Mouse (Mus musculus): ENCODE measurements around the gene Duoxa1.

DNA sequence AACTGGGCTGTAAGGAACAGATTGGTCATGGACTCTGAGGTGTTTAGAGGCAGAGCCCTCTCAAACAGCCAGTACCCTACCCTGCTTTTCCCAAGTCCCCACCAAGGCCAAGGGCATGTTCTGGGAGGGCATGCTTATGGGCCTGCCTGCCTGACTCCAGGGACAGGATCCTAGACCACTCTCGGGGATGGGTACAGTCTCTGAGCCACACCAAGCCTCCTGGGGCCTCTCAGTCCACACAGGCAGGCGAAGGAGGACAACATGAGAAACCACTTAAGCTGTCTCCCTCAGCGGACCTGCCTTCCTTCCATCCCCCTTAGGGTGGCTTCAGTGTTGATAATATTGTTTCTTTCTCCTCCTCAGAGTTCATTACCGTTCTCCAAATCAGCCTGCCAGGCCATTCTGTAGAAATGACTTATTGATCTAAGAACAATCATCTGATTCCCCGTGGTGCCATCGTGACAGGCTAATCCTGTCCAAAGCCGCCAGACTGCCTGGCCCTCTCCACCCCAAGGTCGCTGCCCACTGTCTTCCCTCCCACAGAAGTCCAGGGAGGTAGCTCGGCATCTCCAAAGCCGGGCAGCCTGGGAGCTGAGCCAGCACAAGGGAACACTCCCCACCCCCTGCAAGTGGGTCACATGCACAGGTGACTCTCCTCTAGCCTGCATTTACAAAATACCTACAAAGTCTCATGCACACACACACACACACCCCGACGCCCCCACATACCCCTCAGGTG lies 40.8 kb upstream of the Duoxa1 start:
- TF ChIP-seq GATA1 (IDR thresholded peaks at IDR 0.05; ENCODE audit: borderline replicate concordance, low read length) = no peak
- TF ChIP-seq FLI1 (IDR thresholded peaks at IDR 0.05; ENCODE audit: low read length) = no peak

All from megakaryocyte, embryonic 14.5 days (primary cell).